Mouse (Mus musculus) lung, embryonic 15.5 days (tissue): ENCODE results near the gene Rab40b. TPM values are rescaled to one million over a fixed set of nuclear protein-coding genes. Genes with fewer than 3 reads are reported as not detected.
"Not testable (repeated sequence)": the region's sequence is repeated elsewhere in the genome, so short reads cannot be mapped to it uniquely, and the experiment has no call there.

Source experiments
- ATAC-seq: fragments of 200-750 bp; cut with Nextera tagmentation; 2 replicates; pipeline ENCODE4 v1.8.0; 2017; ENCODE audit warnings: moderate number of reproducible peaks, borderline replicate concordance; ENCODE audit not compliant: low FRiP score, low TSS enrichment; ENCODE audit errors: extremely low read depth
- H3K27ac ChIP-seq: fragments of 300-500 bp; sonication (generic); 2 replicates; pipeline ENCODE4 v1.5.1; 2015; ENCODE audit warnings: moderate library complexity, mild to moderate bottlenecking, inconsistent platforms
- H3K27me3 ChIP-seq: fragments of 300-500 bp; sonication (generic); 2 replicates; pipeline ENCODE4 v1.6.1; 2015; ENCODE audit warnings: inconsistent platforms
- H3K36me3 ChIP-seq: fragments of 300-500 bp; sonication (generic); 2 replicates; pipeline ENCODE4 v1.6.1; 2015; ENCODE audit warnings: inconsistent platforms
- H3K4me1 ChIP-seq: fragments of 300-500 bp; sonication (generic); 2 replicates; pipeline ENCODE4 v1.6.1; 2015; ENCODE audit warnings: inconsistent platforms
- H3K4me2 ChIP-seq: fragments of 300-500 bp; sonication (generic); 2 replicates; pipeline ENCODE4 v1.6.1; 2015; ENCODE audit warnings: inconsistent platforms, mild to moderate bottlenecking, moderate library complexity
- H3K4me3 ChIP-seq: fragments of 300-500 bp; sonication (generic); 2 replicates; pipeline ENCODE4 v1.5.1; 2015; ENCODE audit warnings: mild to moderate bottlenecking, inconsistent platforms
- H3K9ac ChIP-seq: fragments of 300-500 bp; sonication (generic); 2 replicates; pipeline ENCODE4 v1.6.1; 2015; ENCODE audit warnings: inconsistent platforms
- H3K9me3 ChIP-seq: fragments of 300-500 bp; sonication (generic); 2 replicates; pipeline ENCODE4 v1.6.1; 2016; ENCODE audit warnings: inconsistent platforms
- WGBS: fragments of 180-500 bp; shearing (Covaris S2); methylation state at CpG from one replicate; pipeline ENCODE4 v1.1.7; 2015; 5-methylcytosine and 5-hydroxymethylcytosine counted together
- microRNA-seq: library from miRNA; unstranded; fragments of <30 nt; microRNA quantifications from one replicate; pipeline ENCODE4, GENCODE M21; 2016
- polyA plus RNA-seq: library from polyadenylated mRNA; unstranded; fragments of >200 nt; fragmentation: Nextera tagmentation; extraction: Ambion mirVana; gene quantifications from 2 replicates; pipeline ENCODE4 v1.2.1, GENCODE M21; 2015

The Rab40b gene
- polyA plus RNA-seq, 1 experiment from 2014 or later: 6.0 TPM

DNA sequence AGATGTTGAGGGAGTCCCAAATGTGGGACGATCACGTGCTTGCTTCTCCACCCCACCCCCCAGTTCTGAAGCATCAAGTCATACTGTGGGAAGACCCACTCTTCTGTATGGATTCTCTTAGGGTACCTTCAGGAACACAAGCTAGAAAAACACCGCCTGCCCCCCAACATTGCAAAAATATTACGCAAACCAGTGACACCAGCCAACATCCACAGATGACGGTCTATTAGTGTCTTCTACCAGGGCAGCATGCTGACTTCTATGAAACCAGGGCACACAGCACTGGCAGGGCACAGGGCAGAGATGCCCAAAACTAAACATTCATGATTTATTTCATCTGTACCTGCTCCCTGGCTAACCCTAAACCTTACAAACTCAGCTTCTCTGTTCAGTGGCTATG, 61.4 kb downstream of the Rab40b start:
- Histone ChIP-seq H3K27me3 (no peaks in the 10 kb centered on the region), H3K36me3 (peaks cover 58% of the 10 kb centered on the region), H3K4me2 (no peak overlapping the region), H3K27ac (no peak overlapping the region), H3K4me3 (no peak overlapping the region), H3K9me3 (no peaks in the 10 kb centered on the region; the same call in 1 of the 2 replicates), H3K9ac (no peak overlapping the region), H3K4me1 (no peaks in the 10 kb centered on the region)
- 98% methylated on average over 5 of the region's 5 CpGs for WGBS
- ATAC-seq: no peak

DNA sequence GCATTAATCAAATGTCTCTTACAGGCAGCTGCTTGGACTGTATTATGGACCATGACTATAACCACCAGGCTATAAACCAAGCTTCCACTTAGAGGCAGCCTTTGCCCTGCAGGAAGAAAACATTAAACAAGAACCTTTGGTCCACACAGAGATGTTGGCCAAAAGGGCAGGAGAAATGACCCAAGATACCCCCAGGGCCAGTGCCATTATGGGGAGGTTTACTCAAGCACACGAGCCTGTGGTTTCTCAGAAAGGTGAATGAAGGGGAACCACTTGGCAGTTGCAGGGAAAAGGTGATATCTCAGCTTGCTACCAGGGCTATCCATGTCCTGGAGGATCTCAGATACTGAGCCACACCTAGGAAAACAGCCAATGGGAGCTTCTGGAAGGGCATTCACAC, 62.0 kb downstream of the Rab40b start:
- H3K4me3 ChIP-seq: no peak overlapping the region
- peaks cover 57% of the 10 kb centered on the region for H3K36me3 ChIP-seq
- no peak overlapping the region for H3K9ac ChIP-seq
- WGBS: 69% methylated on average over 1 of the region's 1 CpGs
- H3K27ac ChIP-seq: no peak overlapping the region
- no peaks in the 10 kb centered on the region for H3K27me3 ChIP-seq
- H3K4me1 ChIP-seq: no peaks in the 10 kb centered on the region
- no peaks in the 10 kb centered on the region; the same call in 1 of the 2 replicates for H3K9me3 ChIP-seq
- no peak overlapping the region for H3K4me2 ChIP-seq
- no peak for ATAC-seq

GRCm38 (mm10) chr11:121307712-121308111, 80.3 kb downstream of the Rab40b start:
- not testable (repeated sequence) for H3K4me3 ChIP-seq, ATAC-seq, H3K27me3 ChIP-seq, H3K4me2 ChIP-seq, H3K4me1 ChIP-seq, H3K9ac ChIP-seq, H3K9me3 ChIP-seq, H3K27ac ChIP-seq
- 86% methylated on average over 6 of the region's 6 CpGs for WGBS
- peaks cover 63% of the 10 kb centered on the region for H3K36me3 ChIP-seq

- Histone ChIP-seq H3K9me3 (0 out of 2 replicates have a peak, but pooled peaks cover 3% of the 10 kb centered on the region), H3K27me3 (no peaks in the 10 kb centered on the region), H3K4me2 (no peak overlapping the region), H3K27ac (no peak overlapping the region), H3K4me1 (no peaks in the 10 kb centered on the region), H3K4me3 (no peak overlapping the region), H3K9ac (no peak overlapping the region), H3K36me3 (peaks cover 73% of the 10 kb centered on the region)
- no peak for ATAC-seq
- WGBS: 96% methylated on average over 8 of the region's 8 CpGs
These were observed 81.4 kb downstream of the Rab40b start for GRCm38 (mm10) chr11:121306608-121307007.

Small RNA genes lying within 50 kb of the gene (microRNA-seq; reads per million reads assigned to microRNA genes)
- not detected for gene Mir7236

Other genes starting within 250 kb of the Rab40b start
- gene Tex19.1, start 242.1 kb downstream of the Rab40b start, polyA plus RNA-seq: 0.09 TPM in 1 of 2 replicates, not detected in the other
- gene Uts2r, start 228.0 kb downstream of the Rab40b start, polyA plus RNA-seq: 0.09 TPM in 1 of 2 replicates, not detected in the other
- 5.9 and 8.8 TPM in 2 replicates for gene Hexdc, start 183.8 kb downstream of the Rab40b start, polyA plus RNA-seq
- gene Ogfod3, start 183.5 kb downstream of the Rab40b start, polyA plus RNA-seq: 25.7 and 27.9 TPM in 2 replicates
- 35.2 and 35.3 TPM in 2 replicates for gene Cybc1, start 158.9 kb downstream of the Rab40b start, polyA plus RNA-seq
- 47.7 and 51.9 TPM in 2 replicates for gene Narf, start 151.0 kb downstream of the Rab40b start, polyA plus RNA-seq
- gene Foxk2, start 128.3 kb downstream of the Rab40b start, polyA plus RNA-seq: 7.8 and 8.7 TPM in 2 replicates
- 93.4 and 98.5 TPM in 2 replicates for gene Wdr45b, start 33.8 kb downstream of the Rab40b start, polyA plus RNA-seq
- 6.1 and 8.0 TPM in 2 replicates for gene Fn3krp, start 33.1 kb upstream of the Rab40b start, polyA plus RNA-seq
- gene Fn3k, start 46.7 kb upstream of the Rab40b start, polyA plus RNA-seq: 0.68 and 1.0 TPM in 2 replicates
- 36.7 and 37.1 TPM in 2 replicates for gene Tbcd, start 63.7 kb upstream of the Rab40b start, polyA plus RNA-seq
- 0.49 and 0.61 TPM in 2 replicates for gene Zfp750, start 131.1 kb upstream of the Rab40b start, polyA plus RNA-seq